Mouse (Mus musculus) adrenal gland, postnatal 14 days (tissue): ENCODE data around the gene Polm. TPM values are rescaled to one million over a fixed set of nuclear protein-coding genes. Genes with fewer than 3 reads are reported as not detected.

ENCODE experiments used
- DNase-seq: peaks from one replicate; pipeline ENCODE4 v3.0.0; 2021; ENCODE audit warnings: mixed read lengths
- total RNA-seq: library from RNA; stranded (reverse); gene quantifications from 2 replicates; pipeline ENCODE4 v1.2.3, GENCODE M21; 2021

Gene Polm
- total RNA-seq, 1 experiment from 2014 or later, result 8.4 TPM

GRCm38 (mm10) chr11:5803551-5803981, 34.2 kb downstream of the Polm start, which contains the start of gene Pgam2:
TSS of gene Pgam2 (minus strand) at chr11:5803733.
- DNase-seq, result no peak

- peak; percentile 17 for DNase-seq
Measured at GRCm38 (mm10) chr11:5802457-5803217, 35.2 kb downstream of the Polm start.

DNA sequence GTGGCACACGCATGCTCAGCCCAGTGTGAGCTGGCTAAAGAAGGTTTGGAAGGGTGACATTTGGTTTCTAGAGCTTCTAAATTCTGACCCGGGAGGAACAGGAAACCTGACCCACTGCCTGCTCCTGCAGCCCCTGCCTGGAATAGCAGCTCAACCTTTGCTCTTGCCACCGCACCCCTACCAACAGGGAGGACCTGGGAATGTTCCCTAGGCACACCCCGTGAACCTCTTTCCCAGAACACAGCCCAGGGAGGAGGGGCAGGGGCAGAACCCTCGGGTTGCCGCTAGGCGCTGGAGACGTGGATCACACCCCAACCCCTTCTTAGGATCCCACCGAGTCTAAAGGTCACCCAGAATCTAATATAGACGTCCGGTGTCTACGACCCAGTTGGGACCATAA, 35.8 kb downstream of the Polm start:
- no peak for DNase-seq

GRCm38 (mm10) chr11:5801511-5801910, 36.3 kb downstream of the Polm start:
- no peak for DNase-seq

GRCm38 (mm10) chr11:5799621-5800490, 38.0 kb downstream of the Polm start:
- peak; percentile 44 for DNase-seq

DNA sequence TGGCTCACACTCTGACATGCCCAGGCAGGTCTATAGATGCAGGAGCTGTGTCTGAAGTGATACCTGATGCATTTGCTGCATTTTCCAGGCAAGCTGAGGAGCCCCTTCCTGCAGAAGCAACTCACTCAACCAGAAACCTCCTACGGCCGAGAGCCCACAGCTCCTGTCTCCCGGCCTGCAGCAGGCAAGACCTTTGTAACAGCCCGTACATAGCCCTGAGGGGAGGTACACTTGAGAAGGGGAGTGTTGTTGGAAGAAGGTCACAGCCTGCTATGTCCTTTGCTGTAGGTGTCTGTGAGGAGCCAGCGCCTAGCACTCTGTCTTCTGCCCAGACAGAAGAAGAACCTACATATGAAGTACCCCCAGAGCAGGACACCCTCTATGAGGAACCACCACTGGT, 39.9 kb downstream of the Polm start:
- no peak for DNase-seq

- no peak for DNase-seq
Measured at GRCm38 (mm10) chr11:5797371-5797770, 40.4 kb downstream of the Polm start.

GRCm38 (mm10) chr11:5796939-5797338, 40.9 kb downstream of the Polm start:
- DNase-seq, result no peak

GRCm38 (mm10) chr11:5795706-5796105, 42.1 kb downstream of the Polm start:
- peak; percentile 41 for DNase-seq

GRCm38 (mm10) chr11:5795290-5795689, 42.5 kb downstream of the Polm start:
- DNase-seq, result no peak

- no peak for DNase-seq
Measured at GRCm38 (mm10) chr11:5790431-5790830, 47.4 kb downstream of the Polm start.

GRCm38 (mm10) chr11:5789754-5790333, 48.0 kb downstream of the Polm start:
- no peak for DNase-seq

GRCm38 (mm10) chr11:5789071-5789753, 48.6 kb downstream of the Polm start:
- peak; percentile 62 for DNase-seq

- DNase-seq, result peak; percentile 98
Measured at GRCm38 (mm10) chr11:5788056-5789014, 49.5 kb downstream of the Polm start, which contains the start of gene Dbnl. TSS of gene Dbnl (plus strand) at chr11:5788488.

- no peak for DNase-seq
Measured at GRCm38 (mm10) chr11:5787671-5788055, 50.2 kb downstream of the Polm start.

GRCm38 (mm10) chr11:5785732-5786131, 52.1 kb downstream of the Polm start:
- peak; percentile 17 for DNase-seq

DNA sequence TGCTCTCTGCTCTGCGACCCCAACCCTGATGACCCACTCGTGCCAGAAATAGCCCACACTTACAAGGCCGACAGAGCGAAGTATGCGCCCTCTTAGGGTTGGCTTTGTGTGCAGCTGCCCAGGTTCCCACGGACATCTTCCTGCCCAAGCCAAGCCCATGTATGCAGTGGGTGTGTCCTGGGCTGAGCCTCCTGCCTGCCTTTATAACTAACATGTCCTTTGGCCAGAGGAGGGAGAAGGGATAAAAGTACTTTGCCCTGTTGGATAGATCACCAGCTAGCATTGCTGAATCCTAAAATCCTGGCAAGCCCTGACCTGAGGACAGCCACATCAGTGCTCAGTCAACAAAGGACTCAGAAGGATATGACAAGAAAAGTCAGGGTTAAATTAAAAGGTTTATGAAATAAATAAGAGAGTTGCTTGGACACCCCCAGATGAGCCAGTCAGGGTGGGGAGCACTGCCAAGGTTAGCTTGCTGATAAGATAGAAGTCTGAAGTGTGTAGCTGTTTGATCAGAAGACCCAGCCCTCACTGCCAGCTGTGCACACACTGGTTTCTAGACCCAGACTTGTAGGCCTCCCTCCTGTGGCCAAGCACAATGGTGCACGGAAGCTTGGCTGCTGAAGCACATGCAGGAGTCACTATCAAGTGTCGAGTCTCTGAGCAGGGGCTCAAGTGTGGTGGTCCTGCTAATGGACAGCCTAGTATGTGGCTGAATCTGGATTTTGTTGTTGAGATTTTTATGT, 55.4 kb downstream of the Polm start:
- peak; percentile 54 for DNase-seq

DNA sequence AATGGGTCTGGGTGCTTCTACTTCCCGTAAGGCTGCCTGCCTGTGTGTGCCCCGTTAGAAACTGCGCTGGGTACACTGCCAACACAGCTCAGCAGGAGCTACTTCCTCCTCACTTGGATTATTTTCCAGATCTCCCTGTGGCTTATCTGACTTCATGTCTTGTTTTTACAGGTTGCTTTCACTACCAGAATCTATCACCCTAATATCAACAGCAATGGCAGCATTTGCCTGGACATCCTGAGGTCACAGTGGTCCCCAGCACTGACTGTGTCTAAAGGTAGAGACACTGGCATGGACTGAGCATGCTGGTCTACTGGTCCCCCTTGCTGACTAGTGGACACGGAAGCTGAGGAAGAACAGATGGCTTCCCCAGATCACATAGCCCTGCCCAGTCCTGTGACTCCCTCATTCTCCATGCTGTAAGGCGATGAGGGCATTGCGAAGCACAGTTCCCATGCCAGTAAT, 57.7 kb downstream of the Polm start:
- no peak for DNase-seq

DNA sequence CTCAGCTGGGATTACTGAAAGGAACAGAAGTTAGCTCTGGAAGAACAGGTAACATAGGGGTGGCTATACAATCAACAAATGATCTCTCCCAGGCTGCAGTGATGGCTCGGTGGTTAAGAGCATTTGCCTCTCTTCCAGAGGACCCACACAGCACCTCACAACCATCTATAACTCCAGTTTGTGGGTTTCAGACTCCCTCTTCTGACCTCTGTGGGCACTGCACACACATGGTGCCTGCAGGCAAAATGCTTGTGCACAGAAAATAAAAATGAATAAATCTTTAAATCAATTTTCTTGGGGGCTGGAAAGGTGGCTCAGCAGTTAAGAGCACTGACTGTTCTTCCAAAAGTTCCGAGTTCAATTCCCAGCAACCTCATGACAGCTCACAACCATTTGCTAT, 59.3 kb downstream of the Polm start:
- peak; percentile 23 for DNase-seq
